Comparison of ENCODE assay signal across 9 mouse cellular contexts in the genomic region with DNA sequence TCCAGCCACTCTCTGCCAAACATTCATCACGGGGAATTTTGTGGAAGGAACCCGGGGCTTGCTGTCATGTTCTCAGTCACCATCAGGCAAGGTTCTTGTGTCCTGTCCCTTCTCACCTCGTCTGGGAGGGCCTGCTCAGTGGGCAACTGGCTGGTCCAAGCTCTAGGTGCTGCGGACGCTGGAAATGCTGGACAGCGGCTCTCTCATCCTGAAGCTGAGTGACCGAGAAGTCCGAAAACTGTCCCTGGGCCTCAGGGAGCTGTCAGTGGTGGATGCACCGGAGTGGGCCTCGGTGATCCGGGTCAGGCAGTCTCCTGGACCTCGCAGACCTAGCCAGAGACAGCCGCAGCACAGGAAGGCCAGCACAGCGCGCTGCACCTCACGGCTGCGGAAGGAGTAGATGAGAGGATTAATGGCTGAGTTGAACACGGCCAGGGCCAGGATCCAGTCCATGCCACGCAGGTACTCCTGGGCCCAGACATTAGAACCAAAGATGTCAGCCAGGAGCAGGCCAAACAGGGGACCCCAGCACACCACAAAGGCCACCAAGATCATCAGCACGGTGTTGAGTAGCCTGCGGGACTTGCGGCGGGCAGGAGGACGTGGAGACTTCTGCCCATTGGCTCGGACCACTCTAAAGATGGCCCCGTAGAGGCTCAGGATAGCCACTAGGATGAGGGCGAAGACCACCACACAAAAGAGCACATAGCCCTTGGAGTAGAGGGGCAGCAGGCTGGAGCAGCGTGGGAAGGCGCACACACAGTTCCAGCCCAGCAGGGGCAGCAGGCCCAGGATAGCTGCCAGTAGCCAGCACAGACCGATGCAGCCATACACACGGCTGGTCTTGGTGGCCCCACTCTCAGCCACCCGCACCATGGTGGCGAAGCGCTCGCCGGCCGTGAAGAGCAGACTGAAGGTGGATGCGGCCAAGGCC. TPM values are rescaled to one million over a fixed set of nuclear protein-coding genes. Genes with fewer than 3 reads are reported as not detected.
A peak's percentile ranks its signal among the peaks of the same experiment; 100 is the strongest.
DNase-seq lines count a peak whose midpoint lies in the region; ATAC-seq lines count a peak whose summit lies in the region.
"Had no signal": no experiment of that assay in that cellular context is flagged by ENCODE, and none has a peak within 500 bp of the region (broad histone marks: within the 10 kb centered on the region; RNA-seq: fewer than 3 reads in every experiment).

No protein-coding gene starts in this region.

- H3K4me2 ChIP-seq in forebrain, embryonic 13.5 days, result no peak overlapping the region
- H3K4me2 ChIP-seq in forebrain, embryonic 16.5 days (ENCODE audit: low read length), result no peak overlapping the region
- H3K4me2 ChIP-seq in lung, embryonic 15.5 days, result peak overlapping the region; percentile 92
- H3K4me2 ChIP-seq: midbrain, embryonic 12.5 days had no signal

- peaks cover 2% of the 10 kb centered on the region; the same call in 1 of the 2 replicates for H3K36me3 ChIP-seq in forebrain, embryonic 13.5 days (ENCODE audit: poor library complexity, severe bottlenecking)
- no peaks in the 10 kb centered on the region for H3K36me3 ChIP-seq in forebrain, embryonic 16.5 days (ENCODE audit: control insufficient read depth, insufficient read depth)
- H3K36me3 ChIP-seq in lung, embryonic 15.5 days, result peaks cover under 1% of the 10 kb centered on the region; the same call in 1 of the 2 replicates
- peaks cover 36% of the 10 kb centered on the region for H3K36me3 ChIP-seq in megakaryocyte, embryonic 14.5 days (replicated peaks; ENCODE audit: low read length)
- H3K36me3 ChIP-seq: midbrain, embryonic 12.5 days had no signal

- no peak overlapping the region for H3K27ac ChIP-seq in forebrain, embryonic 13.5 days
- no peak overlapping the region for H3K27ac ChIP-seq in forebrain, embryonic 16.5 days (ENCODE audit: low read length)
- H3K27ac ChIP-seq in lung, embryonic 15.5 days, result no peak overlapping the region
- H3K27ac ChIP-seq: midbrain, embryonic 12.5 days had no signal

- H3K4me1 ChIP-seq in forebrain, embryonic 13.5 days, result peaks cover 32% of the 10 kb centered on the region
- H3K4me1 ChIP-seq in forebrain, embryonic 16.5 days (replicated peaks; ENCODE audit: control insufficient read depth, insufficient read depth, low read length), result peaks cover 23% of the 10 kb centered on the region
- peaks cover 29% of the 10 kb centered on the region for H3K4me1 ChIP-seq in lung, embryonic 15.5 days
- peaks cover 83% of the 10 kb centered on the region for H3K4me1 ChIP-seq in megakaryocyte, embryonic 14.5 days

- H3K27me3 ChIP-seq in forebrain, embryonic 13.5 days, result peaks cover 5% of the 10 kb centered on the region; the same call in 1 of the 2 replicates
- H3K27me3 ChIP-seq in forebrain, embryonic 16.5 days (replicated peaks; ENCODE audit: control insufficient read depth, insufficient read depth, low read length), result no peaks in the 10 kb centered on the region
- no peaks in the 10 kb centered on the region for H3K27me3 ChIP-seq in lung, embryonic 15.5 days
- H3K27me3 ChIP-seq in megakaryocyte, embryonic 14.5 days (replicated peaks), result no peaks in the 10 kb centered on the region

- ATAC-seq in forebrain, embryonic 13.5 days, result no peak
- ATAC-seq in forebrain, embryonic 16.5 days, result no peak
- no peak for ATAC-seq in lung, embryonic 15.5 days (ENCODE audit: borderline replicate concordance, extremely low read depth, low FRiP score, low TSS enrichment)
- no peak for ATAC-seq in frontal cortex, adult (ENCODE audit: low TSS enrichment)

- no peak overlapping the region for H3K4me3 ChIP-seq in forebrain, embryonic 13.5 days
- H3K4me3 ChIP-seq in forebrain, embryonic 16.5 days (replicated peaks; ENCODE audit: low read length), result no peak overlapping the region
- H3K4me3 ChIP-seq in lung, embryonic 15.5 days, result peak overlapping the region; percentile 12; the same call in 1 of the 2 replicates
- peak overlapping the region; percentile 100 for H3K4me3 ChIP-seq in megakaryocyte, embryonic 14.5 days (replicated peaks)
- H3K4me3 ChIP-seq: midbrain, embryonic 12.5 days had no signal

- H3K9ac ChIP-seq in forebrain, embryonic 13.5 days, result 0 out of 2 replicates have a peak overlapping the region, but pooled peaks have one; percentile 16
- no peak overlapping the region for H3K9ac ChIP-seq in forebrain, embryonic 16.5 days (replicated peaks; ENCODE audit: low read depth, low read length)
- H3K9ac ChIP-seq in lung, embryonic 15.5 days, result no peak overlapping the region
- H3K9ac ChIP-seq: midbrain, embryonic 12.5 days had no signal

- WGBS in forebrain, embryonic 13.5 days, result 88% methylated on average over 38 of the region's 38 CpGs
- WGBS in forebrain, embryonic 16.5 days, result 86% methylated on average over 38 of the region's 38 CpGs
- WGBS in lung, embryonic 15.5 days, result 80% methylated on average over 38 of the region's 38 CpGs

- DNase-seq in lung, postnatal 36 days, result no peak
- peak; percentile 44 for DNase-seq in ZHBTc4 (ENCODE audit: low read depth, low spot score)
- no peak for DNase-seq in adrenal gland, postnatal 14 days

- no peaks in the 10 kb centered on the region for H3K9me3 ChIP-seq in forebrain, embryonic 13.5 days (replicated peaks)
- H3K9me3 ChIP-seq in forebrain, embryonic 16.5 days (ENCODE audit: control insufficient read depth, low read length), result no peaks in the 10 kb centered on the region
- H3K9me3 ChIP-seq in lung, embryonic 15.5 days, result no peaks in the 10 kb centered on the region
- no peaks in the 10 kb centered on the region for H3K9me3 ChIP-seq in megakaryocyte, embryonic 14.5 days
- H3K9me3 ChIP-seq: midbrain, embryonic 12.5 days had no signal

RNA-seq across cellular contexts. Expression of gene S1pr4, which starts 1.3 kb away (rescaled TPM):
- polyA plus RNA-seq in forebrain, embryonic 13.5 days (2015; fragmentation: Nextera tagmentation; extraction: Ambion mirVana), result 0.52 and 0.53 TPM in 2 replicates
- 0.40 and 0.53 TPM in 2 replicates for polyA plus RNA-seq in forebrain, embryonic 16.5 days (2015; fragmentation: Nextera tagmentation; extraction: Ambion mirVana)
- polyA plus RNA-seq in lung, embryonic 15.5 days (2015; fragmentation: Nextera tagmentation; extraction: Ambion mirVana), result 2.5 and 3.6 TPM in 2 replicates
- 7.4 and 9.1 TPM in 2 replicates for polyA plus RNA-seq in megakaryocyte, embryonic 14.5 days (2012; ENCODE audit: insufficient read depth, low replicate concordance)
- total RNA-seq in adrenal gland, postnatal 14 days (2021), result 2.3 and 7.4 TPM in 2 replicates

RNA-seq across cellular contexts. Expression of gene Ncln, which starts 2.4 kb away (rescaled TPM):
- polyA plus RNA-seq in forebrain, embryonic 13.5 days (2015; fragmentation: Nextera tagmentation; extraction: Ambion mirVana), result 56.8 and 60.9 TPM in 2 replicates
- 70.4 and 80.9 TPM in 2 replicates for polyA plus RNA-seq in forebrain, embryonic 16.5 days (2015; fragmentation: Nextera tagmentation; extraction: Ambion mirVana)
- polyA plus RNA-seq in lung, embryonic 15.5 days (2015; fragmentation: Nextera tagmentation; extraction: Ambion mirVana), result 81.8 and 82.8 TPM in 2 replicates
- 145 and 508 TPM in 2 replicates for polyA plus RNA-seq in megakaryocyte, embryonic 14.5 days (2012; ENCODE audit: insufficient read depth, low replicate concordance)
- total RNA-seq in adrenal gland, postnatal 14 days (2021), result 102 and 107 TPM in 2 replicates

RNA-seq across cellular contexts. Expression of gene Celf5, which starts 16.1 kb away (rescaled TPM):
- polyA plus RNA-seq in forebrain, embryonic 13.5 days (2015; fragmentation: Nextera tagmentation; extraction: Ambion mirVana), result 48.8 and 57.4 TPM in 2 replicates
- 75.3 and 93.0 TPM in 2 replicates for polyA plus RNA-seq in forebrain, embryonic 16.5 days (2015; fragmentation: Nextera tagmentation; extraction: Ambion mirVana)
- polyA plus RNA-seq in lung, embryonic 15.5 days (2015; fragmentation: Nextera tagmentation; extraction: Ambion mirVana), result 0.34 and 0.42 TPM in 2 replicates
- polyA plus RNA-seq in megakaryocyte, embryonic 14.5 days (2012; ENCODE audit: insufficient read depth, low replicate concordance), result 1.3 and 3.3 TPM in 2 replicates
- total RNA-seq in adrenal gland, postnatal 14 days (2021), result 0.48 and 0.98 TPM in 2 replicates

RNA-seq across cellular contexts. Expression of gene Gna15, which starts 25.4 kb away (rescaled TPM):
- polyA plus RNA-seq in forebrain, embryonic 13.5 days (2015; fragmentation: Nextera tagmentation; extraction: Ambion mirVana), result 0.48 and 0.57 TPM in 2 replicates
- 0.42 and 0.76 TPM in 2 replicates for polyA plus RNA-seq in forebrain, embryonic 16.5 days (2015; fragmentation: Nextera tagmentation; extraction: Ambion mirVana)
- polyA plus RNA-seq in lung, embryonic 15.5 days (2015; fragmentation: Nextera tagmentation; extraction: Ambion mirVana), result 1.7 and 1.8 TPM in 2 replicates
- polyA plus RNA-seq in megakaryocyte, embryonic 14.5 days (2012; ENCODE audit: insufficient read depth, low replicate concordance), result 31.7 and 48.4 TPM in 2 replicates
- total RNA-seq in adrenal gland, postnatal 14 days (2021), result 0.85 and 1.9 TPM in 2 replicates

RNA-seq across cellular contexts. Expression of gene Nfic, which starts 43.1 kb away (rescaled TPM):
- polyA plus RNA-seq in forebrain, embryonic 13.5 days (2015; fragmentation: Nextera tagmentation; extraction: Ambion mirVana), result 18.5 and 25.2 TPM in 2 replicates
- 25.4 and 27.0 TPM in 2 replicates for polyA plus RNA-seq in forebrain, embryonic 16.5 days (2015; fragmentation: Nextera tagmentation; extraction: Ambion mirVana)
- 86.0 and 87.2 TPM in 2 replicates for polyA plus RNA-seq in lung, embryonic 15.5 days (2015; fragmentation: Nextera tagmentation; extraction: Ambion mirVana)
- 184 and 257 TPM in 2 replicates for polyA plus RNA-seq in megakaryocyte, embryonic 14.5 days (2012; ENCODE audit: insufficient read depth, low replicate concordance)
- total RNA-seq in adrenal gland, postnatal 14 days (2021), result 90.1 and 104 TPM in 2 replicates

Comparison
In these comparisons a context has a peak if more than half of its experiments do, and no peak if none do; other contexts are left out.
1. H3K4me3 ChIP-seq: peak in lung, embryonic 15.5 days (single experiment) and megakaryocyte, embryonic 14.5 days (single experiment); none in forebrain, embryonic 13.5 days (single experiment) and forebrain, embryonic 16.5 days (single experiment).
2. RNA of gene Celf5, which starts 16.1 kb away (polyA plus RNA-seq): 75.3 to 93.0 TPM in forebrain, embryonic 16.5 days and 48.8 to 57.4 TPM in forebrain, embryonic 13.5 days; 1.3 to 3.3 TPM in megakaryocyte, embryonic 14.5 days and 0.34 to 0.42 TPM in lung, embryonic 15.5 days; every median in the first group is over 10 times any median in the second.